Mouse (Mus musculus) brain, embryonic 14.5 days (tissue): Measurements from ENCODE around the gene Ppp5c.

ENCODE experiments used
- CTCF ChIP-seq: fragments of 200-500 bp; IDR thresholded peaks from 2 replicates; pipeline ENCODE4 v1.5.1; 2012; ENCODE audit warnings: inconsistent platforms, mild to moderate bottlenecking, moderate library complexity, borderline replicate concordance; ENCODE audit not compliant: insufficient read depth, insufficient read length; ENCODE audit errors: extremely low read depth
- POLR2A ChIP-seq: fragments of 200-500 bp; IDR thresholded peaks from 2 replicates; pipeline ENCODE4 v1.6.1; 2012; ENCODE audit warnings: mild to moderate bottlenecking, inconsistent platforms, borderline replicate concordance; ENCODE audit not compliant: poor library complexity, insufficient read depth, insufficient read length, severe bottlenecking; ENCODE audit errors: extremely low read depth

DNA sequence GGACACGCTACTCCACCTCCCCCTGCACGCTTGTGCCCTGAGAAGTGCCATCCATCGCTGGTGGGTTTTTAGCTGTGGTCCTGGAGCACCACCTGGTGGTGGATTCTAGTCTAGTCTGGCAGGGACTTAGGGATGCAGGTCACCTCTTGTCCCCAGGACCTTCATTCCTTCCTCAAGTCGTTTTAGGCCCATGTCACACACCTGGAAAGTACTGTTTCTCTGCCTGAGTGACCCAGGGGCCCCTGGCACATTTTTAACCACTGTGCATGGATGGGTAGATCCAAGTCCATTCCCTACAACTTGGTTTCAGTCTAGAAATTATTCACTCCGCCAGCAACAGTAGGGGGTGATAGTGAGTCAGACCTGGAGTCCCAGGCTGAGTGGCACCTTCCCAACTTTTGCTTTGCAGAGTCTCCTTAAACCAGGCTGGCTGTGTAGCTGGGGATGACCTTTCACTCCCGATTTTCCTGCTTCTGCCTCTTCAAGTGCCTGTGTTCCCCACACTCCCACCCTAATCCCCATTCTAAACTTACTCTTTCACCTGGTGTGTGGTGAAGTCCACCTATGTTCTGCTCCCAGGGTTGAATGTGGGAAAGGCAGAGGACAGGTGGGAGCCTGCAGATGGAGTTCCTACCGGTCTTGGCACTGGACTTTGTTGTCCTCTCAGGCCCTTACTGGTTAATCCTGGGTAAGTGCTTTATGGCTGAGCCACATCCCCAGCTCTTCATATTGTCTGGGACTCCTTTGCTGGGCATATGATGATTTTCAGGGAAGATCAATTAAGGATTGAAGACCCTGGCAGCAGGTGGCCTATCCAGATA lies 25.1 kb downstream of the Ppp5c start:
- peak; percentile 87 for TF ChIP-seq CTCF
- TF ChIP-seq POLR2A = no peak
